Mouse (Mus musculus): ENCODE data around the gene Traf2.
"Not testable (repeated sequence)": the region's sequence is repeated elsewhere in the genome, so short reads cannot be mapped to it uniquely, and the experiment has no call there.

Gene Traf2

DNA sequence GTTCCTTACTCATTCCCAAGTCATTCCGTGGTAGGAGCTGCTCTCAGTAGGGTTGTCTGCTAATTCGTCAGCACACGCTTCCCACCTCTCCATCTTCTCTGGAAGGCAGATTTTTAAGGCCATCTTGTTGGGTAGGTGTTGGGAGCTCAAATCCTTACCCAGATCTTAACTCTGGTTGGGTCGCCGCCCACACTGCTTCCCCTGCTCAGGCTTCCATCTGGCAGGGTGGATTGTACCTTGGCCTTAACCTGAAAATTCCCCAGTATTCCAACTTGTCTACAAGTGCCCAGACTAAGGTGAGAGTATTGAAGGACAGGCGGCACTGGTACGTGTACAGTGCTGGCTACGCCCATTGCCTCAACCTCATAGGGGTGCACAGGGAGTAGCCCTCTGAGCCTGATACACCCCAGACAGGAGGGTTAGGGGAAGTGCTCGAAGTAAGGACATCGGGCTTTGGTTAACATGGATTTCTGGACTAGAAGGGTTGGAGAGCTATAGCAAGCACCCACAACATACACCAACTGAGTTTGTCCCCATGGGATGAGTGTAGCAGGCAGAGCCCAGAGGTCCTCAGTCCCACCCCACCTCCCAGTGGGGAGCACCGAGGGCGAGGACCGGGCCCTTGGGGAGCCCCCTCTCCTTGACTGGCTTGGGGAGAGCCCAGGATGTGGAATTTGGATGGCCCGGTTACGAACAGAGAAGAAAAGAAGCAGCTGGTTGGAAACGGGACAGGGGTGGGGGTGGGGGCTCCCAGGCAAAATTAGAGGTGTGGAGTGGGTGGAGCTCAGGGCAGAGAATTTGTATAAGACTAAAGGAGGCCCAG is 29.5 kb upstream of the Traf2 start:
- no peak for DNase-seq (ENCODE audit: low spot score in 2 of 2)

DNA sequence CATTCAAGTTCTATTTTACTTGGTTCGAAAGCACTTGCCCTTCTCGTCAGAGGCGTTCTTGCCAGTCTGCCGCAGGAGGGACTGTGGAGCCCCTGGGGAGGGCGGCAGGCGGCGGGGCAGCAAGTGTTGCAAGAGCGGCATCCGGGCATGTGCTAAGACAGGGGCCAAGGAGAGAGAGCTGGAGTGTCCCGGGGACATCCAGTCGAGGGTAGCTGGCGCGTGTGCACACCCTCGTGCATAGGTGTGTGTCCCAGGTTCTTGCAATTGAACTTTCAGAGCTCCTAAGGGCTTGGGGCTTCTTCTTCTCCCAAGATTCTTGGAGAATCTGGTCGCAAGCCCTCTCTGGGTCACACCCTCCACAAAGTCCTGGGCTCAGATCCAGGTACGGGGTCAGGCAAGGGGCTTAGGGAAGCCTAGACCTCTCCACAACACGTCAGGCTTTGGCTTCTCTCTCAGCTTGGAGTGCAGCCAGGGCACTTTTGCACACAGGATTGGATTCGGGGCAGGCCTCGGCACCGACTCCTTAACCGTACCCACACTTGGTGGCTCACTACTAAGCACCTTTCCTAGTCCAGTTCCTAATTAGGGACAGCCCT is 28.8 kb upstream of the Traf2 start:
- DNase-seq (ENCODE audit: low spot score in 2 of 2): peak in 1 of 2 experiments; percentile 46

DNA sequence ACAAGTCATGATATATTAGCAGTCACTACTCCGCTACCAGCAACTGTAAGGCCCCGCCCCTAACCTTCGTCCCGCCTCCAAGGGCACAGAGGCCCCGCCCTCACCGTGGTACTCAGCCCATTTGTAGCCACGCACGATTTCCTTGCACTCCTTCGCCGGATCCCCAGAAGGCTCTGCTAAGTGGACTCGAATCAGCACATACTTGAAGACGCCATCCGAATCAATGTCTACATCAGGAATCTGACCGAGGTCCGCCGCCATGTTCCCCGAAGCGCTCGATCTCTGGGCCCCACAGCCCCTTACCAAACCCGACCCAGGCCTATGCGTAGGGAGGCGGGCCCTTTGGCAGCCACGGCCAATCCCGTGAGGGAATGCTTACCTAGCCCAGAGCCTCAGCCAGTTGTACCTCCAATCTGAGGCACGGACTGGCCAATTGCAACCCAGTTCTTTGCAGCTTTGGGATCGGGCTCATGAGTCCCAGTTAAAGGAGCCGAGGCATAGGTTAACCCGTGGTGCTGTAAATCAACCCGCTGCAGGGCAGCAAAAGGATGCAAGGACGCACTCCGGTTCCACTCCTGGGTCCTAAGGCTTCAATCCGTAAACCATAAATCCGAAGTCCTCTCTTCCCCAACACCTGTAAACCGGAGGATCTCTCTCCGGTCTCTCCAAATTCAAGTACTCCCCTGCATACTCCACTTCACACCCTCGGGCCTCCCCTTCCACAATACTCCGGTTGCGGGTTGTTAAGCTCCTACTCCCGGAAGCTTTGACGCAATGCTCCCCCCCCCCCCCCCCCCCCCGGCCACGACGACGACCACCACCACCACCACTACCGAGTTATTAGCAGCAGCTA is 28.1 kb upstream of the Traf2 start, which contains the start of the genes Mamdc4 and Phpt1:
TSS of gene Mamdc4 (minus strand) at position 267 of the 853 bp plus-strand sequence.
TSS of gene Phpt1 (minus strand) at position 646 of the 853 bp plus-strand sequence.
- peak; percentile 87 to 95 for DNase-seq (ENCODE audit: low spot score in 2 of 2)

DNA sequence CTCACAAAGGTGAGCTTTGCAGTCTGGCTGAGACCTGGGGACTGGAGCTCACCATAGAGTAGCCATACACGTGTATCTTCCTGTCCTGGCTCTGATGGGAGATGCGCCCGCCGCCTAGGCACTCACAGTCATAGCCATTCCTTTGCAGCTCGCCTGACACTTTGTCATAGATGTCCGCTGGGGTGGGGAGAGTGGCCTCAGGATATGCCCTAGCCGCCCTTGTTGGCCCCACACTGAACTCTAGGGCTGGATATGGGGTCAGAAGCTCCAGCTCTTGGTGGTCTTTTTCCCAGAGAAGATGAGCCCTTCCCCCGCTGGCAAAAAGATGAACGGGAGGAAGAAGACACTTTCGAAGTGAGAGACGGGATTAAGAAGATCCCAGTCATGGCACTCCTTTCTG is 27.4 kb upstream of the Traf2 start:
- DNase-seq (ENCODE audit: low spot score in 2 of 2): no peak

DNA sequence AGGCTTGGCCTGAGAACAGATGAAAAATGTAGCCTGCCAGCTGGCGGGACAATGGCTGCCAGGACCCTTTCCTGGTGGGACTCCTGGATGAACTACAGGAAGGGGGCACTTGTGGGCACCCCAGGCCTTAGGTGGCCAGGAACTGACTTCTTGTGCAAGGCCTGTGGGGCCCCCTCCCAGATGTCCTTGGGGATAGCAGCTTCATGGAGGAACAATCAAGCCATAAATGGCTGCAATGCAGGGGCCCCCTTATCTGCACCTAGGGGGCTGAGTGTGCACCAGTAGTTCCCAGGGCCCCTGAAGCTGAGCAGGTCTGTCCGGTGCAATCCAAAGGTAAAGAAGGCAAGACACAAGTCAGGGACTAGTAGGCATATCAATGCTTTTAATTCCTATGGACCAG is 26.3 kb upstream of the Traf2 start:
- no peak for DNase-seq (ENCODE audit: low spot score in 2 of 2)

DNA sequence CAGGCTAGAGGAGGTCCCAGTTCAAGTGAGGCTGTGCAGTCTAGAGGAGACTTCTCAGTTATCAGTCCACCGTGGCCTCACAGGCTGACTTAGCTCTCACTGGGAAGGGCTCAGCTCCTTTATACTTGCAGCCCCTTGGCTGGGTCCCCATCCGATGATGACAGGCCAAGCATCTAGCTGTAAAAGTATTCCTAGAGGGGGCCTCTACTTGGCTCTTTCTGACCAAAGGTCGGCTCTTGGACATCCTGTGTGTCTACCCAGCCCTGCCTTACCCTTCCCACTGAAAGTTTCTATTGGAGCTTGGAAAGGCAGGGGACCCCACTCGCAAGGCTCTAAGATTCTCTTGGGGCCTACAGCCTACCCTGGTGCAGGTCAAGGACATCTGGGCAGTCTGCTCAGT is 24.5 kb upstream of the Traf2 start:
- DNase-seq (ENCODE audit: low spot score in 2 of 2): no peak

DNA sequence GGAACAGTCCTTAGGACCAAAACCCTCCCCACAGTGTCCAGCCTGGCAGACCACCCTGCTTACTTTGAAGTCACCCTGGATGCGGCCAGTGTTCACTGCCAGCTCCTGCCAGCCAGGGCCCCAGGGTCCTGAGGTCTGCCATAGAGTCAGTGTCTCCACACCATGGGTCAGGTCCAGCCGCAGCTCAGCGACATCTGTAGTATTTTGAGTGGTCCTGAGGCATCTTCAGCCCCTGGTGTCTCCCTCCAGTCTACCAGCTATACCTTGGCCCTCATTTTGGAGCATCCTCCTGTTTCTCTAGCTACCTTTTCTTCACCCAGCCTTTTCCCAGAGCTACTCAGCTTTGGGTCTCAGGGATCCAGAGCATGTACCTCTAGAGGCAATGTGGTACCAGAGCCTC is 22.6 kb upstream of the Traf2 start:
- no peak for DNase-seq (ENCODE audit: low spot score in 2 of 2)

DNA sequence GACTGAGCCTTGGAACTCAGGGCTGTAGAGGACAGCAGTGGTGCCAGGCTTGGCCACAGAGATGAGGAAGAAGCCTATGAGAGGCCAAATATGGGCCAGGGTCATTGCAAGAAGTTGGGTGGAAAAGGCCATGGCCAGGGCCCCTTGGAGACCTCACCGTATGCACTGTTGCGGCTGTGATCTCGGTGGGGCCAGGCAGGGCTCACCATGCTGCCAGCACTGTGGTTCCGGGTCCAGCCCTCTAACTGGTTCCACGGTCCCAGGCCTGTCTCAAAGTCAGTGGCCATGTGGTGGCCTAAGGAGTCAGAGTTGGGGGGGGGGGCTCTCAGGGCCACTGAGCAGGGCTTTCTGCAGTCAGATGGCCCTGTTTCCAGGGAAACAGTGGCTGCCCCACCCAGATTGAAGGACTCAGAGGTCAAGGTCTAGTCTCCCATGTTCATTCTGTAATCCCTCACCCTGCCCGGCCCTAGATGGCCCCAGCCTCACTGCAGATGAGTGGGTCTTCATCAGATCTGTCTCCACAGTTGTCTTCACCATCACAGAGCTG is 21.8 kb upstream of the Traf2 start:
- DNase-seq (ENCODE audit: low spot score in 2 of 2): no peak

DNA sequence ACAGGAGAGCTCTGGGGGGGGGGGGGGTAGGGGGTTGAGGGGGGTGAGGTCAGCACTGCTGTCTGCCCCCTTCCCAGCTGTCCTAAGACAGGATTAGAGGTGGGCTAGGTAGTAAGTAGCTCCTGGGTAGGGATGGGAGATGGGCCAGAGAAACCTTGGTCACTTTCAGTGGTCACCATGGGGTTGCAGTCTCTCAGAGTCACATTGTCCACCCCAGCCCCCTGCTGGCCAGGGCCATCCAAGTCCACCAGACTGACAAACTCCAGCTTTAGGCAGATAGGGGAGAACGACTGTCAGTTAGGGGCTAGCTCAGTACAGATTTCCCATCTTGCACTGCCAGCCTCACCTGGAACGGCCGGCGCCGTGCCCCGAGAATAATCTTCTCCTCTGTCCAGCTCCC is 19.8 kb upstream of the Traf2 start:
- no peak for DNase-seq (ENCODE audit: low spot score in 2 of 2)

DNA sequence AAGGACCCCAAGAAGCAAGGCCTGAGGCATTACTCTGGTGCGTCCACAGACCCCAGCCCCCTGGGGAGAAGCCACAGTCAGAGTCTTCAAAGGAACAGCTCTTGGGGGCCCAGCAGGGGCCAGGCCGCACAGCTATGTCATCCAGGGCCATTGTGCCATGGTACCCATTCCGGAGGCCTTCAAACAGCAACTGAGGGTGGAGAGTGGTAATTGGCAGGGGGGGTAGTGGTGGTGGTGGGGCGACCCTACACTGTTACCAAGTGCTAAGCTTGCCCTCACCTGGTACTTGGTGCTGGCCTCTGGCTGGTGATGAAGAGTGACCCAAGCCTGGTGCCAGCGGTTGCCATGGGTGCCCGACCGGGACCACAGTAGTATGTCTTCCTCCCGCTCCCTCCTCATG is 19.0 kb upstream of the Traf2 start:
- DNase-seq (ENCODE audit: low spot score in 2 of 2): no peak

DNA sequence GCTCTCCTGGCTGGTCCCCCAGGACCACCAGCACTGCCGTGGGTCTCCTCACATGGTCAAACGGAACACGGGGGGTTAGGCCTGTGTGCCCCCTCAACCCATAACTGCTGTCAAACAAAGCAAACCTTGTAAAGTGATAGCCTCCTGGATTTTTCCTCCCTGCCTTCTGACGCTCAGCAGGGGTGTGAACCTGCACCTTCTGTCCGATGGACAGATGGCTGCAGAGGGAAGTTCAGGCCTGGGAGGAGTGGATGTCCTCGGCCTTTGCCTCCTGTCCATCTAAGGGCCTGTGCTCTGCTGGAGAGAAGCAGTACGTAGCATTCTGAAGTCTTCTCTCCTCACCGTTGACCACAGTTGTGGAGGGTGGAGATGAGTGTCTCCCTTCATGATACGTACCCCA is 15.2 kb upstream of the Traf2 start:
- peak in 1 of 2 experiments; percentile 14 for DNase-seq (ENCODE audit: low spot score in 2 of 2)

DNA sequence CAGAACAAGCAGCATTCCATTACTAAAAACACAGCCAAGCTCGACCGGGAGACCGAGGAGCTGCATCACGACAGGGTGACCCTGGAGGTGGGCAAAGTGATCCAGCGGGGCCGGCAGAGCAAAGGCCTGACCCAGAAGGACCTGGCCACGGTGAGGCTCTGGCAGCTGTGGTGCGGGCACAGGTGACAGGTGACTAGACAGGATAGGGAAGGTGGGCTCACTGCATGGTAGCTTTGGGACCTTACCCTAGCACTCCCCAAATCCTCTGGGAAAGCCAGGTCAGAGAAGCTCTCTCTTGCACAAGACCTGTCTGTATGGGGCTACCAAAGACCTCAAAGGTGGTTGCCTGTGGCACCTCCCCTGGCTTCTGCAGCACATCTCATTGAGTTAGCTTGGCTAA is 13.8 kb upstream of the Traf2 start:
- no peak for DNase-seq (ENCODE audit: low spot score in 2 of 2)

DNA sequence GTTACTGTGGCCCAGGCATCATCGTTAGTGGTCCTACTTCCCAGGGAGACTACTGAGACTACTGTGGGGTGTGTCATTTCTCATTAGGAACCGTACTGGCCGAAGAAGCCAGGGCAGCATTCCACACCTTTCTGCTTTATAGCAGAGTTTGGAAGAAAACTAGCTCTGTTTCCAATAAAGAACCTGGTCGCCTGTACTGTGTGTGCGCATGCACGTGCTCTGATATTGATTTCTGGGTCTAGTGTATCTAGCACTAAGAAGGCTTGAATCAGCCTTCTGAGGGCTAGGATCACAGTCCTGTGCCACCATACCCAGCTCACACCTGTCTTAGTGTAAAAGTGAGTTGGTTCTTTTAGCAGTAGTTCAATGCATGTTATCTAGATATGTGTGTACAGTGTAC is 12.0 kb upstream of the Traf2 start:
- DNase-seq (ENCODE audit: low spot score in 2 of 2): no peak

DNA sequence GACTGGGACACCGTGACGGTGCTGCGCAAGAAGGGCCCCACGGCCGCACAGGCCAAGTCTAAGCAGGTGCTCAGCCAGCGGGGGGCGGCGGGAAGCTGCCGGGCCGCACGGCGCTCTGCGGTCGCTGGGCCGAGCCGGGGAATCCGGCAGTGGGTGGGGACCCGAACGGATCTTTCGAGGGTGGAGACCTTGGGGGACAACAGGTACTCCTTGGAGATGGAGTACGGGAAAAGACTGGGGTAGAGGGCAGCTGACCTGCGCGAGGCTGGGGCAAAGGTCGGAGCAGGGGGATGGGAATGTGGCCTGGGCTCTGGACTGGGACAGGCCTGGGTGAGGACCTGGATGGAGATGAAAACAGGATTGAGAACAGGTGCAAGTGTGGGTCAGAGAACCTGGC is 11.2 kb upstream of the Traf2 start:
- no peak for DNase-seq (ENCODE audit: low spot score in 2 of 2)

DNA sequence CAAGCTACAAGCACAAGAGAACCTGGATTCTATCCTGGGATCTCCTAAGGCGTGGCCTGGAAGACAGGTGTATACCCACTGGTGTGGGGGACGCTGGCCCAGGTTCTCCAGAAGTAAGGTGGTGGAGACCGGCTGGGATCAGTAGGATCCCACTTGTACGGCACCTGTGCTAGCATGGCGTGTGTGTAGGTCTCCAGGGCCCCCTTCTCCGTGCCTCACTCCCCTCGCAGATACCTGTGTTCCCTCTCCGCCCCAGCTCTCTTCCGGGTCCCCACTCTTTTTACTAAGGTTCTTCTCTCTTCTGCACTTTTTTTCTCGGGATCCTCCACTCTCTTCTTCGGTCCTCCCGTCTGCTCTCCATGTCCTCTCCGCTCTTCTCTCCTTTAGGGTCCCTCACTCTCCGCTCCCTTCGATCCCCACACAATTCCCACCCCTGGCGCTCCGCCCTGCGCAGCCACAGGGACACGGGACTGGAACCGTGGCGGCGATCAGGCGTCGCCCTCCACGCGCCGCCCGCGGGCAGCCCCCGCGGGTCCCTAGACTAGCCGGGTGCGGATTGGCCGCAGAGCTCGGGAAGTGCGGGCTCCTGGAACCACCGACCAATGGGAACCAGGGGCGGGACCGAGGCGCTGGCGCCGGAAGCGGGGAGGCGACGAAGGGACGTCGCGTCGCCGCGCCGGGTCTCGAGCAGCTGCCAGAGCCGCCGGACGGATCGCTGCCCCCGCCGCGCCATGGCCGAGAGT is 10.7 kb upstream of the Traf2 start, which contains the start of gene Edf1:
TSS of gene Edf1 (plus strand) at position 627 of the 743 bp plus-strand sequence.
- peak; percentile 84 to 93 for DNase-seq (ENCODE audit: low spot score in 2 of 2)

DNA sequence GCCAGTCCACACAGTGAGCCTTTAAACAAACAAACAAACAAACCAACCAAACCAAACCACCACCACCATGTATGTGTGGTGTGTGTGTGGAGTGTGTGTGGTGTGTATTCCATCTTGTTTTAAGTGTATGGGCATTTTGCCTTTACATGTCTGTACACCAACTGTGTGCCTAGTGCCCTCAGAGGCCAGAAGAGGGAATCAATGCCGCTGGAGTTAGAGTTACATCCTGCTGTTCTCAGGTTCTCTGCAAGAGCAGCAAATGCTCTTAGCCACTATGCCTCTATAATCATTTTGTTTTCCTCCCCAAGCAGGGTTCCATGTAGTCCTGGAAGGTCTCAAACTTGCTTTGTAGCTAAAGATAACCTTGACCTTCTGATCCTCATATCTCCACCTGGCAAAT is 9.6 kb upstream of the Traf2 start:
- no peak for DNase-seq (ENCODE audit: low spot score in 2 of 2)

DNA sequence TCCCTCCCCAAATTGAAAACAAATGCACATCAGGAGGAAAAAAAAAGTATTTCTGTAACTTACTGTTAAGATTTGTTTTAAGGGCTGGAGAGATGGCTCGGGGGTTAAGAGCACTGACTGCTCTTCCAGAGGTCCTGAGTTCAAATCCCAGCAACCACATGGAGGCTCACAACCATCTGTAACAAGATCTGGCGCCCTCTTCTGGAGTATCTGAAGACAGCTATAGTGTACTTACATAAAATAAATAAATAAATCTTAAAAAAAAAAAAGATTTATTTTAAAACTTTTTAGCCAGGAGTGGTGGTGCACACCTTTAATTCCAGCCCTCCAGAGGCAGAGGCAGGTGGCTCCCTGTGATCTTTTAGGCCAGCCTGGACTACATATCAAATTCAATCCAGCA is 8.7 kb upstream of the Traf2 start:
- DNase-seq (ENCODE audit: low spot score in 2 of 2): not testable (repeated sequence)

DNA sequence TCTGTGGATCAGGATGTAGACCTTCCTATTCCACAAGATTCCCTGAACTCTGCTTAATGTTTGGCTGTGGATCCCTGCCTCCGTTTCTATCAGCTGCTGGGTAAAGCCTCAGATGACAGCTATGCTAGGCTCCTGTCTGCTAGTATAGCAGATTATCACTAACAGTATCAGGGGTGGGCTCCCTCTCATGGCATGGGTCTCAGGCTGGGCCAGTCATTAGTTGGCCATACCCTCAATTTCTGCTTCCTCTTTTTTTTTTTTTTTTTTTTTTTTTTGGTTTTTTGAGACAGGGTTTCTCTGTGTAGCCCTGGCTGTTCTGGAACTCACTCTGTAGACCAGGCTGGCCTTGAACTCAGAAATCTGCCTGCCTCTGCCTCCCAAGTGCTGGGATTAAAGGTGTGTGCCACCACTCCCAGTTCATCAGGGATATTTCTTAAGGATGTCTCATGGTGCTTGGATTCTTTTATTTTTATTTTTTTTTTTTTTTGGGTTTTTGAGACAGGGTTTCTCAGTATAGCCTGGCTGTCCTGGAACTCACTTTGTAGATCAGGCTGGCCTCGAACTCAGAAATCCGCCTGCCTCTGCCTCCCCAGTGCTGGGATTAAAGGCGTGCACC is 6.5 kb upstream of the Traf2 start:
- DNase-seq (ENCODE audit: low spot score in 2 of 2): not testable (repeated sequence)

DNA sequence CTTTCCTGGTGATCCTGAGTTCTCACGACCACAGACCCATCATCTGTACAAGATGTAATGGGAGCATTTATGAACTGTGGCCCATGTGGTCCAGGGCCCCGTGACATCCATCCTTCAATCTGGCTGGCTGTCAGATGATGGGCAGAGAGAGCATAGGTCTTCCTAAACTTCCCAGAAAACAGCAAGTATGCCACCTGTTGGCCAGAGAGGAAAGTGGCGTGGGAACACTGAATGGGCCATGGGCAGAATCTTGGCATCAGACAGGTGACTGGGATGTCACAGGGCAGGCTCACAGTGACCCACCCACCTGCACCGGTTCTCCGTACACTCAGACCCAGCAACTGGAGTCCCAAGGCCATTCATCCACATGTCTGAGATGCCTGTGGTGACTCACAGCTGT is 4.4 kb upstream of the Traf2 start:
- DNase-seq (ENCODE audit: low spot score in 2 of 2): peak in 1 of 2 experiments; percentile 42

DNA sequence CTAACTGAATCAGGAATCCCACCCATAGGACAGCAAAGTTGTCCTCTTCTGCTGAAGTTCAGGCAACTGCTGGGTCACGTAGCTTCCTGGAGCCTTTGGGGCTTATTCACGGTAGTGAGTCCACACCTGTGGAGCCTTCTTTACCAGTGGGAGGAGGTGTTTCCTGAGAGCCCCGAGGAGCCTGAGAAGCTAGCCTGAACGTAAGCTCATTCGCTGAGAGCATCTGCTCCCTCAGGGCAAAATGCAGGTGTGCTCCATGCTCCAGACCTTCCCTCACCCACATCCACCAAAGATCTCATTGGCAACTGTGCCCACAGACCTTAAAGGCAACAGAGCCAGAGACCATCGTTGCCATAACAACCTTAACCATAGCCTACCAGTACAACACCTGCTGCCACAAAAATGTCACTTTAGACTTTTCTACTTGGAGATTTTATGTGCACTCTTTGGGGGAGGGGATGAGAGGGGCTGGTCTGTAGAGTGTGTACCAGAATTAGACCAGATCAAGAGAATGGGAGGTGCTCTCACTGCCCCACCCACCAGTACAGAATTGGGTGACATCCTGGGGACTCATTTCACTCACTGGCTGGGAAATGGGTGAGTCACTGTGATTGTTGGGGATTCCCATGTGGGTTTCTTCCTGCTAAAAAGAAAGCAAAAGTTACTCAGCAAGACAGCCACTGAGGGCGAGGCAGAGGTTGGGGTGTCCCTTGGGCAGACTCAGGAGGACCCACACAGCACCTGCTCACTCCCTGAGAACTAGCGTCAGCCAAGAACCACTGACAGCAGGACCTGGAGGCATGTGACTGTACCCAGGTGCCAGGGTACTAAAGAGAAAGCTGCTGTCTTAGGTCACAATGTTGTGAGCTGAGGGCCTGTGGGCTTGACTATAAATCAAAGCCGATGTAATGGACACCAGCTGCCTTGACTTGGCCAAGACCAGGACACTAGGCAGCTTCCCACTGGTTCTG is 2.6 kb upstream of the Traf2 start:
- no peak for DNase-seq (ENCODE audit: low spot score in 2 of 2)

All from cerebellum, postnatal 4 days (tissue).